Mouse (Mus musculus): ENCODE data around the gene Ikbkg. TPM values are rescaled to one million over a fixed set of nuclear protein-coding genes. Genes with fewer than 3 reads are reported as not detected.
"Not testable (repeated sequence)": the region's sequence is repeated elsewhere in the genome, so short reads cannot be mapped to it uniquely, and the experiment has no call there.

Ikbkg gene
- polyA plus RNA-seq (2014; fragmentation: Nextera tagmentation; extraction: Ambion mirVana): 19.8 and 21.5 TPM in 2 replicates

DNA sequence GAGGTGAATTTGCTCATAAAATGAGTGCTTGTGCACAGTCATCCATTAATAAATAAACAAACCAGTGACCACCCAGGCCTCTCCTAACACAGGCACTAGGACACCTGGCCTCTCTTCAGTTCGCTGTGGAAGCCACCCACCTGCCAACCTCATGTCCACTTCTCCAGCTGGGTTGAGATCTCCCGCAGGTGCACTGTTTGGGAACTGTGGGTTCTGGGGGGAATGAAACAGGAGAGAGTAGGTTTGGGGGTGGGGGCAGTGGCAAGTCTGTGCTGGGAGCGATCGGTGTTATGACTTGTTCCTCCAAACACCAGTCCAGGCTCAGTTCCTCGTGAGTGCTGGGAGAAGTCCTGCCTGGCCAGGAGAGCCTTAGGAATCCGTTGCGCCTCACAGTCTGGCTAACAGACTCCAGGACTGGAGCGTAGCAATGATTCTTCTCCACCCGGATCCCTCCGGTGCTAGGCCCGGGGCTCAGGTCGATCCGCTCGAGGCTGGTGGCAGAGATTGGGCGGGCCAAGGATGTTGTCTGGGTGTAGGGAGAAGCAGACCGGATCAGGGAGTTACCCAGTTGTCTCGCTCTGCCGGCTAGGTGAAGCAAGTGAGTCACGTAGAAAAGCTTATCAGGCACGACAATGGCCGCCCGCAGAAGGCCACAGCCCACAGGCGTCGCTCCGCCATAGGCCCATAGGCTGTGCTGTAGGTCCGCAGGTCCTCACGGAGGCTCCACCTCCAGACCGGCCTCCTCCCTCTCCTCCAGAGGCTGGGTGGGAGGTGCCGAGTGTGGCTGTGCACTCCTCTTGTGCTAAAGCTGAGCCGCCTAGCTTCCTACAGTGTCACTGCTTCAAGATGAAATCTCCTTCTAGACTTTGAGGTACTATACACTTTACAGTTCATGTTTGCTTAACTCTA is at the start of gene Ikbkg, which contains the start of gene Fam3a:
Ikbkg (plus strand) TSS at position 756 of the 909 bp plus-strand sequence.
Fam3a (minus strand) TSS at position 738 of the 909 bp plus-strand sequence.
- Histone ChIP-seq H3K4me2 (replicated peaks; ENCODE audit: low read depth, low read length) (peak within 1 kb of the TSS; percentile 52), H3K9ac (replicated peaks; ENCODE audit: low read depth, low read length) (peak within 1 kb of the TSS; percentile 55), H3K27ac (ENCODE audit: low read length) (peak within 1 kb of the TSS; percentile 89), H3K9me3 (ENCODE audit: control insufficient read depth, low read depth, low read length) (no peaks in the 10 kb centered on the region), H3K4me3 (ENCODE audit: low read depth, low read length) (peak within 1 kb of the TSS; percentile 47), H3K27me3 (ENCODE audit: control insufficient read depth, insufficient read depth, low read length) (no peaks in the 10 kb centered on the region), H3K4me1 (ENCODE audit: control insufficient read depth, insufficient read depth, low read length) (no peaks in the 10 kb centered on the region), H3K36me3 (ENCODE audit: control insufficient read depth, insufficient read depth, low read length) (no peaks in the 10 kb centered on the region)
- 25% methylated on average over 30 of the region's 30 CpGs for WGBS
- ATAC-seq (ENCODE audit: insufficient number of reproducible peaks, insufficient read depth, low FRiP score, low read depth): peak; percentile 100

- Histone ChIP-seq H3K4me3 (ENCODE audit: low read depth, low read length) (peak overlapping the region; percentile 38), H3K4me2 (replicated peaks; ENCODE audit: low read depth, low read length) (peak overlapping the region; percentile 53), H3K27me3 (ENCODE audit: control insufficient read depth, insufficient read depth, low read length) (no peaks in the 10 kb centered on the region), H3K36me3 (ENCODE audit: control insufficient read depth, insufficient read depth, low read length) (no peaks in the 10 kb centered on the region), H3K4me1 (ENCODE audit: control insufficient read depth, insufficient read depth, low read length) (no peaks in the 10 kb centered on the region), H3K9ac (replicated peaks; ENCODE audit: low read depth, low read length) (peak overlapping the region; percentile 55), H3K27ac (ENCODE audit: low read length) (peak overlapping the region; percentile 27; the same call in 1 of the 2 replicates), H3K9me3 (ENCODE audit: control insufficient read depth, low read depth, low read length) (no peaks in the 10 kb centered on the region)
- ATAC-seq (ENCODE audit: insufficient number of reproducible peaks, insufficient read depth, low FRiP score, low read depth): peak; percentile 6; the same call in 1 of the 2 replicates
- WGBS: 25% methylated on average over 13 of the region's 13 CpGs
Measured at GRCm38 (mm10) chrX:74352645-74353466, 40.2 kb upstream of the Ikbkg start.

- WGBS: 36% methylated on average over 12 of the region's 22 CpGs
- Histone ChIP-seq H3K9ac (replicated peaks; ENCODE audit: low read depth, low read length) (peak within 1 kb of the TSS; percentile 55), H3K36me3 (ENCODE audit: control insufficient read depth, insufficient read depth, low read length) (no peaks in the 10 kb centered on the region), H3K4me1 (ENCODE audit: control insufficient read depth, insufficient read depth, low read length) (no peaks in the 10 kb centered on the region), H3K4me2 (replicated peaks; ENCODE audit: low read depth, low read length) (peak within 1 kb of the TSS; percentile 53), H3K27me3 (ENCODE audit: control insufficient read depth, insufficient read depth, low read length) (no peaks in the 10 kb centered on the region), H3K4me3 (ENCODE audit: low read depth, low read length) (peak within 1 kb of the TSS; percentile 38), H3K27ac (ENCODE audit: low read length) (peak within 1 kb of the TSS; percentile 27; the same call in 1 of the 2 replicates), H3K9me3 (ENCODE audit: control insufficient read depth, low read depth, low read length) (no peaks in the 10 kb centered on the region)
- ATAC-seq (ENCODE audit: insufficient number of reproducible peaks, insufficient read depth, low FRiP score, low read depth): peak; percentile 78
Measured at GRCm38 (mm10) chrX:74353467-74353770, 39.7 kb upstream of the Ikbkg start, which contains the start of gene Lage3. Gene Lage3 (minus strand): TSS chrX:74353618.

DNA sequence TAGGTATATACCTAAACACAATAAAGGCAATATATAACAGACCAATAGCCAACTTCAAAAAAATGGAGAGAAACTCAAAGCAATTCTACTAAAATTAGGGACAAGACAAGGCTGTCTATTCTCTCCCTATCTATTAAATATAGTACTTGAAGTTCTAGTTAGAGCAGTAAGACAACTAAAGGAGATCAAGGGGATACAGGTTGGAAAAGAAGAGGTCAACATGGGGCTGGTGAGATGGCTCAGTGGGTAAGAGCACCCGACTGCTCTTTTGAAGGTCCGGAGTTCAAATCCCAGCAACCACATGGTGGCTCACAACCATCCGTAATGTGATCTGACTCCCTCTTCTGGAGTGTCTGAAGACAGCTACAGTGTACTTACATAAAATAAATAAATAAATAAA is 36.0 kb upstream of the Ikbkg start:
- H3K4me2 ChIP-seq (replicated peaks; ENCODE audit: low read depth, low read length); H3K9ac ChIP-seq (replicated peaks; ENCODE audit: low read depth, low read length); H3K4me1 ChIP-seq (ENCODE audit: control insufficient read depth, insufficient read depth, low read length); ATAC-seq (ENCODE audit: insufficient number of reproducible peaks, insufficient read depth, low FRiP score, low read depth); H3K27ac ChIP-seq (ENCODE audit: low read length); H3K9me3 ChIP-seq (ENCODE audit: control insufficient read depth, low read depth, low read length); H3K36me3 ChIP-seq (ENCODE audit: control insufficient read depth, insufficient read depth, low read length); H3K27me3 ChIP-seq (ENCODE audit: control insufficient read depth, insufficient read depth, low read length); H3K4me3 ChIP-seq (ENCODE audit: low read depth, low read length): not testable (repeated sequence)
- 83% methylated on average over 3 of the region's 3 CpGs for WGBS

GRCm38 (mm10) chrX:74359171-74359570 is 33.9 kb upstream of the Ikbkg start:
- no peak for ATAC-seq (ENCODE audit: insufficient number of reproducible peaks, insufficient read depth, low FRiP score, low read depth)
- H3K9me3 ChIP-seq (ENCODE audit: control insufficient read depth, low read depth, low read length): no peaks in the 10 kb centered on the region
- H3K4me3 ChIP-seq (ENCODE audit: low read depth, low read length): no peak overlapping the region
- WGBS: 40% methylated on average over 11 of the region's 11 CpGs
- no peaks in the 10 kb centered on the region for H3K36me3 ChIP-seq (ENCODE audit: control insufficient read depth, insufficient read depth, low read length)
- no peaks in the 10 kb centered on the region for H3K27me3 ChIP-seq (ENCODE audit: control insufficient read depth, insufficient read depth, low read length)
- no peaks in the 10 kb centered on the region for H3K4me1 ChIP-seq (ENCODE audit: control insufficient read depth, insufficient read depth, low read length)
- no peak overlapping the region for H3K9ac ChIP-seq (replicated peaks; ENCODE audit: low read depth, low read length)
- no peak overlapping the region for H3K4me2 ChIP-seq (replicated peaks; ENCODE audit: low read depth, low read length)
- no peak overlapping the region for H3K27ac ChIP-seq (ENCODE audit: low read length)

DNA sequence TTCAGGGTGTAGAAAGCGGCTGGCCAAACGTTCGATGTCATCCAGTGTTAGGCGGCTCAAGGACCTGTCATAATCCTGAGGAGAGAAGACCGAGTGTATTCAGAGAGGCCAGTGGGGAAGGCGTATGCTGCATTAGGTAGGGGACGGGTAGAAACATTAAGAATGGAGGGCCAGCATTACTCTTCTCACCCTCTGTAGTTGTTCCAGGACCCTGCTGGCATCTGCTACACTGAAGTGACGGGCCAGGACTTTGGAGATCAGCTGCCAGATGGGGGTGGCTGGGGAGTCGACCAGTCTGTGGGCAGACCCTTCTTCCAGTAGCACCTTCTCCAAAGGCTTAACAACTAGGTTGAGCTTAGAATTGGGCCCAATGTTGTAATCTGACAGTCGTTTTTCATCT is 25.6 kb upstream of the Ikbkg start:
- H3K27ac ChIP-seq (ENCODE audit: low read length): no peak overlapping the region; the same call in 1 of the 2 replicates
- 57% methylated on average over 10 of the region's 10 CpGs for WGBS
- ATAC-seq (ENCODE audit: insufficient number of reproducible peaks, insufficient read depth, low FRiP score, low read depth): no peak

DNA sequence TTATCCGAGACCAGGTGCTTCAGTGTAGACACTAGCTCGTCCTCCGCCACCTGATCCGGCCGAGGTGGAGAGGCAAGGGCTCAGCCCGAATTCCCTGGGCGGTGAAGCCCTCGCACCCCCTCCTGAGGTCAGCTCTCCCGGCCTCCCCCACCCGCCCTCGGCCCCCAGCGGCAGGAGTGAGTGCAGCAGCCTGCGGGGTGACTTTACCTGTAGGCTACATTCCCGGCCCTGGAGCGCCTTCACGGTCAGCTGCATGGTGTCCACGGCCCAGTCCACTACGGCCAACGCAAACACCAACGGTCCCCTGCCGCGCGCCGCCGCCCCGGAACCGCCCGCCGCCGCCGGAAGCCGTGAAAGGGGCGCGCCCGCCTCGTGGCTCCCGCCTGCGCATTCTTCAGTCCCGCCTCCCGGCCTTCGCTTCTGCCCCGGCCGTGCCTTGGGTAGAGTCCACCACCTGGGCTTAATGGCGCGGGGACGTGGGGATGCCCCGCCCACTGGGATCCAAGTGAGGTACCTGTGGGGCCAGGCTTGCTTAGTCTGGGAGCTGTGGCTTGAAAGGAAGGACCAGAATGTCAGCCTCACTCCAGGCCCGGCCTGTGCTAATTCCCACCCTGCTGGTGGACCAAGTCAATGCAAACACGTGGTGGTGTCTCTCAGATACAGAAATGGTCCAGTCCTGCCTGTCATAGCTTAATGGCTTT is 24.7 kb upstream of the Ikbkg start:
- peak overlapping the region; percentile 51 for H3K4me3 ChIP-seq (ENCODE audit: low read depth, low read length)
- no peaks in the 10 kb centered on the region for H3K9me3 ChIP-seq (ENCODE audit: control insufficient read depth, low read depth, low read length)
- 26% methylated on average over 30 of the region's 49 CpGs for WGBS
- H3K9ac ChIP-seq (replicated peaks; ENCODE audit: low read depth, low read length): peak overlapping the region; percentile 55
- H3K4me1 ChIP-seq (ENCODE audit: control insufficient read depth, insufficient read depth, low read length): peaks cover 6% of the 10 kb centered on the region
- H3K36me3 ChIP-seq (ENCODE audit: control insufficient read depth, insufficient read depth, low read length): no peaks in the 10 kb centered on the region; the same call in 1 of the 2 replicates
- H3K4me2 ChIP-seq (replicated peaks; ENCODE audit: low read depth, low read length): peak overlapping the region; percentile 55
- H3K27me3 ChIP-seq (ENCODE audit: control insufficient read depth, insufficient read depth, low read length): no peaks in the 10 kb centered on the region
- peak; percentile 80 for ATAC-seq (ENCODE audit: insufficient number of reproducible peaks, insufficient read depth, low FRiP score, low read depth)
- H3K27ac ChIP-seq (ENCODE audit: low read length): peak overlapping the region; percentile 69; the same call in 1 of the 2 replicates

More for the DNA sequence above, 25.6 kb upstream of the Ikbkg start:
- peaks cover 6% of the 10 kb centered on the region for H3K4me1 ChIP-seq (ENCODE audit: control insufficient read depth, insufficient read depth, low read length)
- peak overlapping the region; percentile 55 for H3K4me2 ChIP-seq (replicated peaks; ENCODE audit: low read depth, low read length)
- H3K4me3 ChIP-seq (ENCODE audit: low read depth, low read length): peak overlapping the region; percentile 51
- H3K27me3 ChIP-seq (ENCODE audit: control insufficient read depth, insufficient read depth, low read length): no peaks in the 10 kb centered on the region
- H3K9me3 ChIP-seq (ENCODE audit: control insufficient read depth, low read depth, low read length): no peaks in the 10 kb centered on the region
- no peaks in the 10 kb centered on the region; the same call in 1 of the 2 replicates for H3K36me3 ChIP-seq (ENCODE audit: control insufficient read depth, insufficient read depth, low read length)
- peak overlapping the region; percentile 55; the same call in 1 of the 2 replicates for H3K9ac ChIP-seq (replicated peaks; ENCODE audit: low read depth, low read length)
